Mouse (Mus musculus) thymus, postnatal 0 days (tissue): Measurements from ENCODE around the gene Notch1. TPM values are rescaled to one million over a fixed set of nuclear protein-coding genes. Genes with fewer than 3 reads are reported as not detected.

ENCODE experiments used
- DNase-seq: peaks from one replicate; pipeline ENCODE4 v3.0.0-alpha.2; 2015; ENCODE audit warnings: low spot score
- polyA plus RNA-seq: library from polyadenylated mRNA; unstranded; fragments of >200 nt; fragmentation: Nextera tagmentation; extraction: Ambion mirVana; gene quantifications from 2 replicates; pipeline ENCODE4 v1.2.1, GENCODE M21; 2015

Notch1 gene
- polyA plus RNA-seq, 1 experiment from 2014 or later, result 54.9 TPM

DNA sequence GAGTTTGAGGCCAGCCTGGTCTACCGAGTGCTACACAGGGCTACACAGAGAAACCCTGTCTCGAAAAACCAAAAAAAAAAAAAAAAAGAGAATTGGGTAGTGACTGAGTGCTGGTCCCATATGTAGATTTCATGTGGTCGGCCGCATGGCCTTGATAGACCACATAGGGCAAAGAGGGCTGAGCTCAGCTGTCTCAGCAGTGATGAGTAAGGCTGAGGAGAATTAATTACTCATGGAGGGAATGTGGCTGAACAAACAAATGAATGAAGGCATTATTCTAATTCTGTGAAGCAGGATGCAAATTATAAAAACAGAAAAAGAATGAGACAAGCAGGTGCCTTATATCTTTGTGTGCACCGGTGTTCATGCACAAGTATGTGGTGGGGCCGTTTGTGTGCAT is 15.4 kb upstream of the Notch1 start:
- DNase-seq, result no peak

DNA sequence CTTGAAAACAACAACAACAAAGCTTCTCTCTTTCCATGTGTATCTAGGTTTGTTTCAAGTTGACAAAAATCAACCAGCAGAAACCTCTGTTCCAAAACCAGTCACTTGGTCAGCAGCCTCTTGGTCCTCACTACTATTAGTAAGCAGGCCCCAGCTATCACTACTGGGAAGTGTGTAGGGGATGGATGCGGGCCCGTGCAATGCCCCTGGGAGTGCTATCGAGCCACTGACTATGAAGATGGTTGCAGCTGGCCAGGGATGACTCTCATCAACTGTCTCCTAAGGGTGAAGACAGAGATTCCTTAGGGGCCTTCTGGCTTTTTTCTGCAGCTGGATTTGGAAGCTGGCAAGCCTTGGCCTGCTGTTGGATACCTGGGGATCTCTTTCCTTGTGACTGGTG is 13.4 kb upstream of the Notch1 start:
- DNase-seq, result no peak

DNA sequence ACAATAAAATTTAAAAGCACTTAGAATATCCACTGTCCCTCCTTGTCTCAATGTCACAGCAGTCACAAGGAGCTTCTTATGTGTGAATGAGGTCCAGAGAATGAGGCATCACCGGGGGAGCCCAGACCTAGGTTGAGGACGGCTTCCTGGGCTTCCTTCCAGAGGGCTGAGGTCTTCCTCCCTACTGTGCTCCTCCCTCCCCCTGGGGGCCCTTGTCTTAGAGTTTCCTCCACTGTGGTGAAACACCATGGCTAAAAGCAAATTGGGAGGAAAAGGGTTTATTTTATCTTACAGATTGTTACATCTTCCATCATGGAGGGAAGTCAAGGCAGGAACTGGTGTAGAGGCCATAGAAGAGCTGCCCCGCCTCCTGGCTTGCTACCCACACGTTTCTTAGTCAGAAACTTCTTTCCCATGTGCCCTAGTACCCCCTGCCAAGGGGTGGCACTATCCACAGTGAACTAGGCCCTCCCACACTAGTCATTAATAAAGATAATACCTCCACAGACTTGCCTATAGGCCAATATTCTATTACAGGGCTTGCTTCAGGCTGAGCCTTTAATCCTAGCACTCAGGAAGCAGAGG is 12.8 kb upstream of the Notch1 start:
- DNase-seq, result no peak

DNA sequence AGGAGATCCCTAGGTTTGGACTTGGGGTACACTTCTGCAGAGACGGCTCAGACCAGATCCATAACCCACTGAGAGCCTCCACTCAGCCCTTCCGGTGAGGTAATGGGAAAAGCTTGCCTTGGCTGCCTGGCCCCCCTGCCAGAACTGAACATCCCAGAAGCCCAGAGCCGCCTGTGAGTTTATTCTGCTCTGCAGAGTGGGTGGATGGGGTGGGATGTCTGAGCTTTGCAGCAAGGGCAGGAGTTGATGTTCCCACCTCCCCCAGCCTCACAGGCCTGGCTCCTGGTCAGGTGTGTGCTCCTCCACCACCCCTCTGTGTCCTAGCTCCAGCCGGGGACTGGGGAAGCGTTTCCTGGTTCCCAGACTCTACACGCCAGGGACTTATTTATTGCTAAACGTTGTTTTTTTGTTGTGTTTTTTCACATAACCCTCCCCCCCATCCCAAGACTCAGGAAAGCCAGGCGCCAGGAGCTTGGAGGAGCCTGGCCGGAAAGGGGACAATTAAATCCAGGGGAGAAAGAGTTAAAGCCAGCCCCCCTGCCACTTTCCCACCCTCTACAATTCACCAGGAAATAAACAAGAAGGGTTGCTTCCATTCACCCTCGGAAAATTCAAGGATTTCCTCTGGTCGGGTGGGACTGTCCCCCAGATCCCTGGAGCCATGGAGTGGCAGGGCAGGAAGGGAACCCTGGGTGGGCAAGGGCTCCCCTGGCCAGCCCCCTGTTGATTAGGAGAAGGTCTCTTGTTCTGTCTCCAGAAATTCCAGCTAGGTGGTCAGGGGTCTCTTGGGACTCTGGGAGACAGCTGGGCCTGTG is 10.2 kb upstream of the Notch1 start:
- DNase-seq, result no peak

DNA sequence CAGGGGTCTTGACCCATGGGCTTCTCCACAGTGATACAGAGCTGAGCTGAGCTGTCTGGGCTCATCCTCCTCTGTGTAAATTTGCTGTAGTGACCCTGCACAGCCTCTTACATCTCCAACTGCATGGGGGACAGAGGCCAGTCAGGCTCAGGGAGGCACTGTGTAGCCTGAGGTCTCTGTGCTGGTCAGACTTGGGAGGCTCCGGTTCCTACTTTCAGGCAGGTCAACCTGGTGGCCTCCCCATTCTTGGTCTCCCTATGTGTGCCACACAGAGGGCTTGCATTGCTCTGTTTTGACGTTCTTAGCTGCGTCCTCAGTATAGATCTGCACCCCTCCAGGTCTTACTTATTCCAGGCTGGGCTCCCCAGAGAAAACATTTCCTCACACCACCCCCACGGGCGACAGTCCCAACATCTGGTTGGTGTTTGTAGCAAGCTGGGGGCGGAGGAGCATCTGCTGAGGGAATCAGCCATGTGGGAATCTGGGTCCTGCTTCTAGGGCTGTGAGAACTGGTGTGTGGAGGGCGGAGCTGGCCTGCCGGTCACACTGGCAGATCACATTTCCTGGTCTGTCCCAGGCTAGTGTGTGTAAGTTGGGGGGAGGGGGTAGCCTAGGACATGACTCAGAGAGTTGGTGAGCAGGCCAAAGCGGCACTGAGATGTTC is 9.0 kb upstream of the Notch1 start:
- no peak for DNase-seq

DNA sequence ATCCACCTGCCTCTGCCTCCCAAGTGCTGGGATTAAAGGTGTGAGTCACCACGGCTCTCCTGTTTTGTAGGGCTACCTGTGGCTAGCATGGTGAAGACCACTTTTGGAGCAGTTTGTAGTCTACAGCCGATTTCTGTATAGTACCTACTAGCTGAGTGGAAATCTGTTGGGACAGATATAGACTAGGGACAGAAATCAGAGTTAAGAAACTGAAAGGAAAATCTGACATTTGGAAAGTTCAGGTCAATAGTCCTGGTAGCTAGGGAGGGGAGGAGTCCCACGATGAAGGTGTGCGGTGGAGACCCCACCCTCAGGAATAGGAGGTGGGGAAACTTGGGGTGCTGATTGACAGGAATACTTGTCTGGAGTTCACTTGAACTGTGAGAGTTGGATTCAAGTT is 5.9 kb upstream of the Notch1 start:
- no peak for DNase-seq

DNA sequence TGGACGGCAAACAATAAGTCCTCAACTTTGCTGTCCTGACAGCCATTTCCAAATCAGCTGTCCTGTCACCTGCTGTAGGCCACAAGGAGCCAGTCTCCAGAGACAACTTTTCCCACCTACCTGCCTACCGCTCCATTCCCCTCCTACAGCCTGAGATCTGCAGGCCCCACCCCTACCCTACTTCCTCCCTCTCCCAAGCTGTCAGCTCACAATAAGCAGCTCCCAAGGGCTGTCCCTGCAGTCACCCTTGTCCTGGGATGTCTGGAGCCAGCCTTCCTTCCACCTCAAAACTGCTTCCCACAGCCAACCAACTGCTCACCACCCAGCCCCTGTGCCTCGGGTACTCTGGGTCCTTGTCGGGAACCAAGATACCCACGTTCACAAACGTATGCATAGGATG is 3.3 kb upstream of the Notch1 start:
- DNase-seq, result no peak

DNA sequence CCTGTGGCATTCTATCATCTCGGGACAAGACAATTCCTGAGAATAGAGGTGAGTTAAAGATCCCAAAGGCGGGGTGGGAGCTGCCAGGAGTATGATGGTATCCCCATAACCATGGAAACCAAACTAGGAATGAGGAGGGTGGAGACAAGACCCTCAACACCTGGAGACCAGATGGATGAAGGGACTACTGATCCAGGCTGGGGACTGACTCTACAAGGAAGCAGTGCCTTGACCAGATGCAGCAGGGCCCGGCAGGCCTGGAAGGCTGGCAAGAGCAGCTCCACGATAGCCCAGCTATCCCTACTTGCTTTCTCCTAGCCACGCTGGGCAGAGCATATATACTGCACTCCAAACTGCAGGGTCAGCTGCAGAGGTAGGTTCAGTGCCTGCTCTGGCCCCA is 524 bp upstream of the Notch1 start:
- no peak for DNase-seq

DNA sequence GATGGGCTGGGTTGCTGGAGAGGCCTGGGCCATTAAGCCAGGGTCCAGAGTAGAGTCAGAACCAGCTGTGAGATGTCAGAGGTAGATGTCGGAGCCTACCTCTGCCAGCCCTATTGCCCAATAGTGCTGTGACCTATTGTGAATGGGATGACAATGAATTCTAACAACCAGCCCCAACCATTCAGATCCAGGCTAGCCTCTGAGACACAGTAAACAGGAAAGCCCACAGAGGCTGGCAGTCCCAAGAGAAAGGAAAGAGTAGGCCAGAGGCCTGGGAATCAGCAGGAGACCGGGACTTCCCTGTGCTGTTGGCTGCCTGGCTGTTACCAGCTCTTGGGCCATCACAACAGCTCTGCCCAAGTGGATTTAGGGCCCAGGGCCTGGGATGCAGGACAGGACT is 1.1 kb downstream of the Notch1 start:
- DNase-seq, result no peak

DNA sequence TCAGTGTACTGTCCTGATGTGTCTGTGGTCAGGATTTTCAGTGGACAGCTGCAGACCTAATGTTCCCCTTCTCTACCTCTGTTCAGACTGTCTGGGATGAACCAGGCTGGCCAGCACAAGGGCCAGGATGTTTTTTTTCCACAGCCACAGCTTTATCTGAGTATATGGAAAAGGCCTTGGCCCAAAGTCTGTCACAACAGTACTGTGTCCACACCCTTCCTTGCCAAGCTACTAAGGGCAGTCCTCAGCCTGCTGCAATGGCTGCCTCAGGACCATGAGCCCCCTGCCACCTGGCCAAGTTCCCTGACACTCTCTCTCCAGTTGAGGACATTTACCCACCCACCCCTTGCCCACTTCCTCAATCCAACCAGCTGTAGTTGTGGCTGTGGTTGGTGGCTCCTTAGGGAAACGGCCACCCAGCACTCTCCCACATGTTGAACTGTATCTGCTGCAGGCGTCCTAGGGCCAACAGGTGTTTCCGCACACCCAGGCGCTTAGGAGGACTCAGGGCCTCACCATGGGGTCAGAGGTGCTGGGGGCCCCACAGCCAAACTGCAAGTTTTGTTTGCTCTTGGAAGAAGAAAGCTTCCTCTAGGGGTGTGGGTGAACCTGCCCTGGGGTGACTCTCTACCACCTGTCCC is 3.2 kb downstream of the Notch1 start:
- peak; percentile 90 for DNase-seq

DNA sequence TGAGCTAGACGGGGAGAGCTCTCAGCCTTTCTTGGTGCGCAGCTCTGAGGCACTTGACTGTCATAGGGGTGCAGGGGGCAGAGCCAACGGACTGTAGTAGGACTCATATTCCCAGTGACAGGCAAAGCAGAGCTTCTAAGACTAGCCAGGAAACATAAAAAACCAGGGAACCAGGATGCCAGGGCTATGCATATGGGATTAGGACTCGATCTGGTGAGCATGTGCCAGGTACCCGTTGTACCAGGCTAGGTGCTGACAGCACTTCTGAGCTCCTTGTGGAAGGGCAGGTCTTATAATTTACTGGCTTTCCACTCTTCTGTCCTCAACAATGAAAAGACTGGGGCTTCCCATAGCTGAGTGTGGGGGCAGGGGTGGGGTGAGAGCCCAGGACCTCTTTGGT is 7.8 kb downstream of the Notch1 start:
- DNase-seq, result no peak

DNA sequence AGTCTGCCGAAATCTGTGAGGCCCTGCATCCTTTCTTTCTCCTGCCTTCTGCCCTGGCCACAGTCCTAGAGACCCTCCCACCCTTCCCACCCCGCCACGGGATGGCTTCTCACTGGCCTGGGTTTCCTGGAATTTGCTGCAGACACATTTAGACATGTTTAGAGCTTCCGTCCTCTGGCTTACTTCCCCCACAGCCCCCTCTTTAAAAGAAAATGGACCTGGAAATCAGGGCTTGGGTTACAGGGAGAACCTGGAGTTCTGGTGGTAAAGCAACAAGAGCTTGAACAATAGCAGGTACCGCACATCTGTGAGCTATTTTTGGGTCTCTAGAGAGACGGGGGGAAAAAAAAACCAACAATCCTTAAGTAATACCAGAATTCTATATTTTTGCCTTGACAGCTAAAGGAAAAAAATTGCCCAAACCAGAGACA is 8.5 kb downstream of the Notch1 start:
- DNase-seq, result no peak

DNA sequence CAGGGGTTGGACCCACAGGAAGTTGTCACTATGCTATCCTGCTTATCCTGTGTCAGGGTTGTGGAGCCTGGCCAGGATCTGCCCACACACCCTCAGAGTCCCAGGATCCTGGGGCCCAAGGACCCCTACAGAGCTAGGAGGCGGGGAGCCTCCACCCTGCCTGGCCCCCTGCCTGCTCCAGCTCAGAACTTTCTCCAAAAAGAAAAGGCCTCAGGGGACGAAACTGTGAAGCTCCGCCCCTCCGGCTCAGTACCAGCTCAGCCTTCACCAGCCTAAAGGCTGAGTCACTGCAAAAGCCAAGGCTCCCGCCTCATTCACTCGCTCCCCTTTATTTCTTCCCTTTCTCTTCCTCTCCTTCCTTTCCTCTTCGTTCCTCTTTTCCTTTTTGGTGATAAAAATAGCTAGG is 9.0 kb downstream of the Notch1 start:
- DNase-seq, result peak; percentile 66

DNA sequence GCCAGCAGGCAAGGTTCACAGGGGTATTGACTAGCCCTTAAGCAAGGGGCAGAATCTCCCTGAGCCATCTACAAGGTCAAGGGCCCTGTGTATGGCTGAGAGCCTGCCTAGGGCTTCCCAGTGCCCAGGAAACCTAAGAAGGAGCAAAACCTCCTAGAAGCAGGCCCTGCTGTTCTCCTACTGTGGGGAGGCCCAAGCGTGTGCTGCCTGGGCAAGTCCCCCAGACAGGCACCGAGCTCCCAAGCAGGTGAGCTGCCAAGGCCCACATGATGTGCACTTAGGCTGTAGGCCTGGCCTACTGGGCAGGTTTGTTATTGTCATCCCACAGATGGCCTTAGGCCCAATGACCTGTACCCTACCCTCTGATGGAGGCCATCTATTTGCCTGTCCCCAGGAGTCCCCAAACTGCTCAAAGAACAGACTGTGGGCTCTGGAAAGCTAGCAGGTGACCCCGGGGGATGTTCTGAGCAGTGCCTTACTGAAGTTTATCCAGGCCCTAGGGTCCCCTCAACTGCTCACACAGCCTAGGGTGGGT is 9.7 kb downstream of the Notch1 start:
- DNase-seq, result no peak

DNA sequence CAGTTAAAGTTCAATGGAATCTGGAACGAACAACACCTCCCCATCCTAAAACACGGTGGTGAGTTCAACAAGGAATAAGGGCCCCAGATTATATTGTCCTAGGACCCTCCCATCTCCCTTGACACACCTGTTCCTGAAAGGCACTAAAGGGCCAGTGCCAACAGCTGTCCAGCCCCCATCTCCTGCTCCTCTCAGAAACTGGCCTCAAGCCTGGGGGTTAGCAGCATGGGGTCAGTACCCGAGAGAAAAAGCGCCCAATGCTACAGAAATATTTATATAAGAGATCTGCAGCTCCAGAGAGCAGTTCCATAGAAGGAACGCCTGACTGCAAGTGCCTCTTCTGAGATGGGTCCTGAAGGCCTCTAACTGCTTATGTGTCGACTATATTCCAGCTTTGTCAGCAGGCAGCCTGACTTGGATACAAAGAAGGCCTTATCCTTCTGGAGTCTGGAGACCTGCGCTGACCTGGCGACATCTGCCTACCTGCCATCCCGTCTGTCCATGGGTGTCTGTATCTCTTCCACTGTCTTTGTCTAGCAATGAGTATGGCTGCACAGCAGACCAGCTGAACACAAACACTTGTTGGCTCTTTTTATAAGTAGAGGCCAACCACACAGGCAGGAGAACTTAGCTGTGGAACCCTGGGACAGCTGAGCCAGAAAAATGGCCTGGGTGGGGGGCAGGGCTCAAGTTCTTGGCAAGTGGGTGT is 11.5 kb downstream of the Notch1 start:
- DNase-seq, result no peak

DNA sequence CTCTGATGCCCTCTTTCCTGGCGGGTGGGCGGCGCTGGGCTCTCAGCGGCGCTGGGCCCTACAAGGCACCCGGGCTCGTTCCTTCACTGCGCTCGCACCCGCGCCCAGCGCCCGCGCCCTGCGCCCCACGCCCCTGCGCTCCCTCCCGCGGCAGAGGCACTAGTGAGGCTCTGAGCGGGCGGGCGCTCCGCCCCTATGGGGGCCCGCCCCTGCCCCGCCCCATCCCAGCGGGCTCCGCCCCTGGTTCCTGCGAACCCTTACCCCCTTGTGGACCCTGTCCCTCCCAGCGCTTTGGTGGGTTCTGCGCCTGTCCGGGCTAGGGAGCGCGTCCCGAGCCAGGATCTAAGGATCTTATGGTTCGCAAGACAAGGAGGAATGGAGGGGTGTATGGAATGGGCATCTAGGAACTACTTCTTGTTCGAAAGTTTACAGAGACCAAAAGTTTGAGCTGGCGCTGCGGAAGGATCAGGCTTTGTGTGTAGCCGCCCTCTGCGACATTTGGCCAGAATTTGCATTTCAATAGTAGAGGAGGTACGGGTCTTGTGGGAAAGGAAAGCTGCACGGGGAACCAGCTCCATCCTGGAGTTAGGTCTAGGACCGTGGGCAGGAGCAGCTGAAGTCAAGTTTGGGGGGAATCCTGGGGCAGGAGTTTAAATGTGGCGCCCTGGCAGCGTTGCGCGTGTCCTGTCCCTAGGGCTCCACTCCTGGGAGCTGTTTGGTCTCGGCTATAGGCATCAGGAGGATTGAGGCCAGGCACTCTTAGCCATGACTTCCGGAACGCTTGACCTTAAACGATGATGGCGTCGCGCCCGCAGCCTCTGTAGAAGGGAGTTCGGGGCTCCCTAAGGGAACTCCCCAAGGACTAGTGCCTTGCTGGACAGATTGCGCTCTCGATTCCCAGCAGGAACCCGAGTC is 12.5 kb downstream of the Notch1 start:
- peak; percentile 95 for DNase-seq

DNA sequence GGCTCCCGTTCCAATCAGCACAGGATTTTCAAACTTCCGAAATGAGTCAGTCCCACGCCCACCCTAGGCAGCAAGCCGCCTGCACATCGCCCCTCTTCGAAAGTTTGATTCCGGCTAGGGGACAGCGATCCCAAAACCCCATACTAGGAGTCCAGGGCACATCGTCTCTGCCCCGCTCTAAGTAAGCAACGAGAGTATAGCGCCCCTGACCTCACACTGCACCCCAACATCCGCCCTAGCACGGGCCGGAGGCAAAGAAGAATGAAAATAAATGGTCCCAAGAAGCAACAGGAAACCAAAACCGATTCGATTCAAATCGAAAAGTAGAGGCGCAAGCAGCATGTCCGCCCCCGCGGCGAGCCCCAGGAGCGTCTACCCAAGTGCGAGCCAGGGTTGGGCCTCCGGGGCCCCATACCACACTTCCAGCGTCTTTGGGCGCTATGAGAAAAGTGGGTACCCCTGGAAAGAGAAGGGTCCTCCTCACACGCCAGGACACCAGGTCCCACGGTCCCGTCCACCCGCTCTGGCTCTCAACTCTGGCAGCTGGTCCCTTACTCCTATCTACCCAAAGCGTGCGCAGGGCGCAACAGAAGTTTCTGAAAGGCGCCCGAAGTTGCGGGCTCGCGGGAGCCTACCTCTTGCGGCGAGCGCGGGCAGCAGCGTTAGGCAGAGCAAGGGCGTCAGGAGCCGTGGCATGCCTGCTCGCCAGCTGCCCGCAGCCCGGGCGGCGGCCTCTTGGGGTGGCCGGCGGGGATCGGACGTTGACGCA is 13.4 kb downstream of the Notch1 start:
- peak; percentile 56 for DNase-seq

DNA sequence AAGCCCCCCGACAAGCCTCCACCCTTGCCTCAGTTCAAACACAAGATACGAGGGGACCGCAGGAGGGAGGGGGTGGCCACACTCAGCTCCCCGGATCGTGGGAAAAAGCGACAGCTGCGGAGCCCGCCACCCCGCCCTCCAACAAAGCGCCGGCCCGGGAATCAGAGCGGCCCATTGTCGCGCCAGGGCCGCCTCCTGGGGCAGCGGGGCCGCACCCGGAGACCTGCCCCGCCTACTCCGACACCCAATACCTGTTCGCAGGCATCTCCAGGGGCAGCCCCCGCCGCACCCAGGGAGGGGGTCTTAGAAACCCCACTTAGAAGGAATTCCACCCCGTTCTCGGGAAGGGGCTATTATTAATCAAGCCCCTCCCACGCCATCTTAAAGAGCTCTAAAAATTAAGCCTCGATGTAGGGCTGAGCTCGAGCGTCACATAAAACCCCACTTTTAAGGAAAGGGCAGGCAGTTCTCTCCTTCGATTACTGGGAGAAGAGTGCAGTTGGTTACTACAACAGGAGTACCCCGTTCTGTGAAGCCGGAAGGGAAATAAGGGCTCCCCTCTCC is 14.1 kb downstream of the Notch1 start:
- peak; percentile 58 for DNase-seq

DNA sequence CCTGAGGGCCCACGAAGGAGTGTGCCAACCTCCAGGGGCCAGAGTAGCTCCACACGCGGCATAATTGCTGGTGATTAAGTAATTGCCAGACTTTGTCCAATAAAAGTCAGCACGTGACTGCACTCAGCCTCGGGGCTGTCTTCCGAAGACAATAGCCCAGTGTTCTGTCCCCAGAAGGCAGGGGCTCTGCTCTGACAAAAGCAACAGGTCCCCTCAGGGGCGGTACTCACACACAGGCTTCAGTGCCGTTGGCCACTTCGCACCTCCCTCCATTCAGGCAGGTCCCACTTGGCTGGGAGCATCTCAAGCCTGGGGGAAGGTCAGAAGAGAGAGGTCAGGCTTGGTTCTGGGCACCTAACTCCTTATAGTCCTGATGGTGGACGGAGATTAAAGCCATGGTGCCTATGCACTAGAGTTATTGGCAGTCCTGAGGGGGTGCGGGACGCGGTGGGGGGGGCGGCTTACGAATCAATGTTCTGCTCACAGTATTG is 14.8 kb downstream of the Notch1 start:
- no peak for DNase-seq
